Mouse (Mus musculus): ENCODE measurements around the gene Use1. TPM values are rescaled to one million over a fixed set of nuclear protein-coding genes. Genes with fewer than 3 reads are reported as not detected.
A peak's percentile ranks its signal among the peaks of the same experiment; 100 is the strongest.

The Use1 gene
- polyA plus RNA-seq, 1 experiment from 2014 or later, result 77.2 TPM

DNA sequence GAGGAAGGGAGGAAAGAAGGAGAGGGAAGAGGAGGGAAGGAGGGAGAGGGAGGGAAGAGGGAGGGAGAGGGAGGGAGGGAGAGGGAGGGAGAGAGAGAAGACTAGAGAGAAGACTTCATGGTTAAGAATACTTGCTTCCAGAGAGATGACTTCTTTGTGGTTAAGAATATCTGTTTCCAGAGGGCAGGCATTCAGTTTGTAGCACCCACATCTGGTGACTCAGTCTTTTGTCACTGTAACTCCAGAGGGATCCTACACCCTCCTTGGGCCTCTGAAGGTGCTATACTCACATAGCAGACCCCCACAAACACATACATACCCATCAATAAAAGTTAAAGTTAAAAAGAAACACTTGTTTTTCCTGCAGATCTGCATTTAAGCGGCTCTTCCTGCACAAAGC, 15.1 kb upstream of the Use1 start:
- no peak for ATAC-seq (replicated peaks; ENCODE audit: extremely low read depth, insufficient read depth, low FRiP score)
- H3K9ac ChIP-seq (ENCODE audit: low read length), result no peak overlapping the region
- H3K4me1 ChIP-seq (ENCODE audit: control insufficient read depth, insufficient read depth, low read length), result peaks cover 3% of the 10 kb centered on the region; the same call in 1 of the 2 replicates
- H3K4me3 ChIP-seq (ENCODE audit: low read length), result no peak overlapping the region
- WGBS, result 94% methylated on average over 1 of the region's 1 CpGs
- no peak overlapping the region for H3K4me2 ChIP-seq (ENCODE audit: low read depth, low read length)
- H3K9me3 ChIP-seq (replicated peaks; ENCODE audit: control insufficient read depth, low read length), result no peaks in the 10 kb centered on the region
- H3K36me3 ChIP-seq (ENCODE audit: control insufficient read depth, insufficient read depth), result peaks cover 71% of the 10 kb centered on the region
- no peak overlapping the region for H3K27ac ChIP-seq (ENCODE audit: low read length)
- no peaks in the 10 kb centered on the region for H3K27me3 ChIP-seq (ENCODE audit: control insufficient read depth, insufficient read depth, low read length)

DNA sequence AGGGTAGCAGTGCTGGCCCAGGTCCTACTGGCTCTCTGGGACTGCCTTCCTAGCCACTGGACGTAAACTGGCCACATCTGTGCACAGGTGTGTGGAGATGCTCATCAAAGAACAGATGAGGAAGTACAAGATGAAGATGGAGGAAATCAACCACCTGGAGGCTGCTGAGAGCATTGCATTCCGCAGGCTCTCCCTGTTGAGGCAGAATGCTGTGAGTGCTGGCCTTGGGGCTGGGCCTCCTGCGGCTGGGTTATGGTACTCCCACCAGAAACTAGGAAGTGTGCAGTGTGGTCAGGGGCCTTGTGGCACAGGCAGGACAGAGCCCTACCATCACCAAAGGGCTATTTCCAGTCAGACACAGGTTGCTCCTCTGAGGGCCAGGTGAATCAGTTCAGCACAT, 8.6 kb upstream of the Use1 start:
- no peak for ATAC-seq (replicated peaks; ENCODE audit: extremely low read depth, insufficient read depth, low FRiP score)
- Histone ChIP-seq H3K9me3 (replicated peaks; ENCODE audit: control insufficient read depth, low read length) (no peaks in the 10 kb centered on the region), H3K4me1 (ENCODE audit: control insufficient read depth, insufficient read depth, low read length) (no peaks in the 10 kb centered on the region), H3K36me3 (ENCODE audit: control insufficient read depth, insufficient read depth) (peaks cover 48% of the 10 kb centered on the region), H3K9ac (ENCODE audit: low read length) (no peak overlapping the region), H3K27me3 (ENCODE audit: control insufficient read depth, insufficient read depth, low read length) (no peaks in the 10 kb centered on the region), H3K4me3 (ENCODE audit: low read length) (no peak overlapping the region), H3K4me2 (ENCODE audit: low read depth, low read length) (no peak overlapping the region), H3K27ac (ENCODE audit: low read length) (no peak overlapping the region)
- WGBS, result 86% methylated on average over 3 of the region's 3 CpGs

DNA sequence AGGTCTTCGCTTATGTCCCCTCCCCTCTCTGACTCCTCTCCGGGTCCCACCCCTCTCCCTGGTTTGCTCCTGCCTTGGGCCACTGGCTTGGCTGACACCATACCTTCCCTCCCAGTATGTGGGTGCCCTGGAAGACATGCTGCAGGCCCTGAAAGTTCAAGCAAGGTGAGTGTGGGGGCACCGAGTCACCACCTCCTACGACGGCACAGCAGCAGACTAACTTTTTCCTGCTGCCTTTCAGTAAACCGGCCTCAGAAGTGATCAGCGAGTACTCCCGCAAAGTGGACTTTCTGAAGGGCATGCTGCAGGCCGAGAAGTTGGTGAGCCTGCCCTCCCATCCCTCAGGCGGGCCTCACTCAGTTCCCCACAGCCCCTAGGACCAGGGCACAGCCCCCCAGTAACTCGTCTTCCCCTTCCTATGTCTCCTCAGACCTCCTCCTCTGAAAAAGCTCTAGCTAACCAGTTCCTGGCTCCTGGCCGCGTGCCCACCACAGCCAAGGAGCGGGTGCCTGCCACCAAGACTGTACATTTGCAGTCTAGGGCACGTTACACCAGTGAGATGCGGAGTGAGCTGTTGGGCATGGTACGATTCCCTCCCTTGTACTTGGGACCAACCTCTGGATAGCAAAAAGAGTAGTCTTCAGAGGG, 1.0 kb downstream of the Use1 start:
- H3K4me2 ChIP-seq (ENCODE audit: low read depth, low read length), result peak overlapping the region; percentile 95
- H3K36me3 ChIP-seq (ENCODE audit: control insufficient read depth, insufficient read depth), result peaks cover 3% of the 10 kb centered on the region; the same call in 1 of the 2 replicates
- no peak for ATAC-seq (replicated peaks; ENCODE audit: extremely low read depth, insufficient read depth, low FRiP score)
- 31% methylated on average over 17 of the region's 17 CpGs for WGBS
- H3K27me3 ChIP-seq (ENCODE audit: control insufficient read depth, insufficient read depth, low read length), result no peaks in the 10 kb centered on the region
- peak overlapping the region; percentile 78 for H3K4me3 ChIP-seq (ENCODE audit: low read length)
- peak overlapping the region; percentile 82 for H3K9ac ChIP-seq (ENCODE audit: low read length)
- peaks cover 21% of the 10 kb centered on the region for H3K4me1 ChIP-seq (ENCODE audit: control insufficient read depth, insufficient read depth, low read length)
- H3K27ac ChIP-seq (ENCODE audit: low read length), result peak overlapping the region; percentile 93
- no peaks in the 10 kb centered on the region for H3K9me3 ChIP-seq (replicated peaks; ENCODE audit: control insufficient read depth, low read length)

DNA sequence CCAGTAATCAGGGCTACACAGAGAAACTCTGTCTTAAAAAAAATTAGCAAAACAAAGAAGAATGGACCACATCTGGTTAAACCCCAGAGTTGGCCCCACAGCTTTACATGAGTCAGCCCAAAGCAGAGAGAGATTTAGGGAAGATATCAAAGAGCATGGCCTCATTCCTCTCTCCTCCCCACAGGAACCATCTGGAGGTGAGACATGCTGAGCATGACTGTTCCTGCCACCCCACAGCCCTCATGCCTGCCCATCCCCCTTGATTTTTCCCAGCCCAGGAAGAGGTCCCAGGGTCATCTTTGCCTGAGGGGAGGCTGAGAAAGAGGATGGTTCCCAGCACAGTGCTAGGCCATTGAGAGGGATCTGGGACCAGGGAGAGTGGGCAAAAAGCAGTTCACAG, 1.7 kb downstream of the Use1 start:
- Histone ChIP-seq H3K4me2 (ENCODE audit: low read depth, low read length) (peak overlapping the region; percentile 95; the same call in 1 of the 2 replicates), H3K27ac (ENCODE audit: low read length) (no peak overlapping the region; the same call in 1 of the 2 replicates), H3K36me3 (ENCODE audit: control insufficient read depth, insufficient read depth) (peaks cover 3% of the 10 kb centered on the region; the same call in 1 of the 2 replicates), H3K27me3 (ENCODE audit: control insufficient read depth, insufficient read depth, low read length) (no peaks in the 10 kb centered on the region), H3K9ac (ENCODE audit: low read length) (peak overlapping the region; percentile 82; the same call in 1 of the 2 replicates), H3K4me1 (ENCODE audit: control insufficient read depth, insufficient read depth, low read length) (peaks cover 21% of the 10 kb centered on the region), H3K9me3 (replicated peaks; ENCODE audit: control insufficient read depth, low read length) (no peaks in the 10 kb centered on the region), H3K4me3 (ENCODE audit: low read length) (no peak overlapping the region)
- ATAC-seq (replicated peaks; ENCODE audit: extremely low read depth, insufficient read depth, low FRiP score), result no peak

DNA sequence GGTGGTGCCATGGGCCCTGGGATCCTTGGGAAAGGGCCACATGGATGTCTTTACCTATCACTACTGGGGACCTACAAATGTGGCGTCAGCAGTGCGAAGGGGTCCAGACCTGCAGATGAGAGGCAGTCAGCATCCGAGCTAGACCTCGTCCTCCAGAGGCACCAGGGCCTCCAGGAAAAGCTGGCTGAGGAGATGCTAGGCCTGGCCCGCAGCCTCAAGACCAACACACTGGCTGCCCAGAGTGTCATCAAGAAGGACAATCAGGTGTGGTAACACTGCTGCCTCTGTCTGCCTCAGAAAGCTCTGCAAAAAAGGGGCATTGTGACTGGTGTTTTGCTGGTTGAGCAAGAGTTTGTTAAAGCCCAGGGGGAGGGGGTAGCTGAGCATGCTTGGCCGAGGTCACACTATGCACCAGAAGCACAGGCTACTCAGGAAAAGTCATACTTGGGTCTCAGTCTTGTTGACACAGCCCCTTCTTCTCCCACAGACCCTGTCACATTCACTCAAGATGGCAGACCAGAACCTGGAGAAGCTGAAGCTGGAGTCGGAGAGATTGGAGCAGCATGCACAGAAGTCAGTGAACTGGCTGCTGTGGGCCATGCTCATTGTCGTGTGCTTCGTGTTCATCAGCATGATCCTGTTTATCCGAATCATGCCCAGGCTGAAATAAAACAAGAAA, 2.5 kb downstream of the Use1 start:
- Histone ChIP-seq H3K36me3 (ENCODE audit: control insufficient read depth, insufficient read depth) (peaks cover 10% of the 10 kb centered on the region), H3K27me3 (ENCODE audit: control insufficient read depth, insufficient read depth, low read length) (no peaks in the 10 kb centered on the region), H3K4me1 (ENCODE audit: control insufficient read depth, insufficient read depth, low read length) (peaks cover 21% of the 10 kb centered on the region), H3K4me3 (ENCODE audit: low read length) (no peak overlapping the region), H3K4me2 (ENCODE audit: low read depth, low read length) (no peak overlapping the region), H3K27ac (ENCODE audit: low read length) (no peak overlapping the region), H3K9me3 (replicated peaks; ENCODE audit: control insufficient read depth, low read length) (no peaks in the 10 kb centered on the region), H3K9ac (ENCODE audit: low read length) (no peak overlapping the region)
- 94% methylated on average over 10 of the region's 10 CpGs for WGBS
- no peak for ATAC-seq (replicated peaks; ENCODE audit: extremely low read depth, insufficient read depth, low FRiP score)

DNA sequence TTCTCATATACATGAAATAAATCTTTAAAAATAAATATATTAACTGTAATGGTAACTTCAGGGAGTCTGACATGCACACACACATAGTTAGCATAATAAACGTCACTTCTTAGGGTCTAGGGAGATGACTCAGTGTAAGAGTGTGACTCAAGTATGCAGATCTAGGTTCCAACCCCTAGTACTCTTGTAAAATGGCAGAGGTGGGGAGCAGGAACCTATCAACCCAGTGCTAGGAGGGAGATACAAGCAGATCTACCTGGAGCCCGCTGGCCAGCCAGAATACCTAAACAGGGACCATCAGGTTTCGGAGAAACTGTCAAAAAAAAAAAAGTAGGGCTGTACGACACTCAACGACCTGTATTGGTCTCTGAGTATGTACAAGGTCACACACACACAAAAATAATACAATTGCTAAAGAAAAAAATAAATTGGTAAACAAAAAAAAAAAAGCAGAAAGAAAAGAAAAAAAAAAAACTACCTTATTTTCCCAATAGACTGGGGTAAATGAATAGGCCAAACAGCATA, 4.1 kb downstream of the Use1 start:
- peaks cover 28% of the 10 kb centered on the region for H3K4me1 ChIP-seq (ENCODE audit: control insufficient read depth, insufficient read depth, low read length)
- no peaks in the 10 kb centered on the region for H3K27me3 ChIP-seq (ENCODE audit: control insufficient read depth, insufficient read depth, low read length)
- peak overlapping the region; percentile 66 for H3K4me2 ChIP-seq (ENCODE audit: low read depth, low read length)
- WGBS, result 15% methylated on average over 5 of the region's 5 CpGs
- peaks cover 16% of the 10 kb centered on the region for H3K36me3 ChIP-seq (ENCODE audit: control insufficient read depth, insufficient read depth)
- H3K27ac ChIP-seq (ENCODE audit: low read length), result peak overlapping the region; percentile 90
- H3K9ac ChIP-seq (ENCODE audit: low read length), result peak overlapping the region; percentile 85
- ATAC-seq (replicated peaks; ENCODE audit: extremely low read depth, insufficient read depth, low FRiP score), result no peak
- peak overlapping the region; percentile 87 for H3K4me3 ChIP-seq (ENCODE audit: low read length)
- no peaks in the 10 kb centered on the region for H3K9me3 ChIP-seq (replicated peaks; ENCODE audit: control insufficient read depth, low read length)

DNA sequence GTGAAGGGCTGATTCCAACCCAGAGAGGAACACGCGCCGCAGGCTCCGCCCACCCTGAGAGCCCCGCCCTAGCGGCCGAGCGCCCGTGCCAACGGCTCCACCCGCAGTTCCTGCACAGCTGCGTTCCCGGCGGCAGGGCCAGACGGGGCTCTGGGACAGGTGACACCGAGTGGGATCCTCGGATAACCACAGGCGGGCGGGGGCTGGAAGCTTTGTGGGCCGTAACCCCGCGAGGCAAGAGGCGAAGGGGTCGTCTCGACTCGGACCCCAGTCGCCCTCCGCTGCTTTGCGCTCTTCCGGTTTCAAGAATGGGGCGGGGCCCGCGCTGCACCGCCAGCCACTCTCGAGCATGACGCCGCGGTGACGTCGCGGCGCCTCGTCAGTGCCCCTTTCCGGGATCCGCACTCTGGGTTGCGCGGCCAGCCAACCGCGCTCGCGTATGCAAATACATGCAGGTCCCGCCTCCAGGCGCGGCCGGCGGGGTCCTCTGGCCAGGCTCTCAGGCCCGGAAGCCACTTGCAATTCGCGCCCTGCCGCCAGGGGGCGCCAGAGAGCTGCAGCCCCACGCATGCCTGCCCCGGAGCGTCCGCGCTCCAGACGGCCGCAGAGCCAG, 4.7 kb downstream of the Use1 start, which contains the start of gene Ocel1:
Ocel1 (plus strand) TSS at position 63 of the 613 bp plus-strand sequence.
- H3K4me3 ChIP-seq (ENCODE audit: low read length), result peak within 1 kb of the TSS; percentile 87
- 1% methylated on average over 67 of the region's 68 CpGs for WGBS
- H3K9ac ChIP-seq (ENCODE audit: low read length), result peak within 1 kb of the TSS; percentile 85
- ATAC-seq (replicated peaks; ENCODE audit: extremely low read depth, insufficient read depth, low FRiP score), result peak; percentile 85
- no peaks in the 10 kb centered on the region for H3K27me3 ChIP-seq (ENCODE audit: control insufficient read depth, insufficient read depth, low read length)
- H3K9me3 ChIP-seq (replicated peaks; ENCODE audit: control insufficient read depth, low read length), result no peaks in the 10 kb centered on the region
- peak within 1 kb of the TSS; percentile 90 for H3K27ac ChIP-seq (ENCODE audit: low read length)
- H3K4me2 ChIP-seq (ENCODE audit: low read depth, low read length), result peak within 1 kb of the TSS; percentile 66
- H3K4me1 ChIP-seq (ENCODE audit: control insufficient read depth, insufficient read depth, low read length), result peaks cover 32% of the 10 kb centered on the region
- H3K36me3 ChIP-seq (ENCODE audit: control insufficient read depth, insufficient read depth), result peaks cover 16% of the 10 kb centered on the region

DNA sequence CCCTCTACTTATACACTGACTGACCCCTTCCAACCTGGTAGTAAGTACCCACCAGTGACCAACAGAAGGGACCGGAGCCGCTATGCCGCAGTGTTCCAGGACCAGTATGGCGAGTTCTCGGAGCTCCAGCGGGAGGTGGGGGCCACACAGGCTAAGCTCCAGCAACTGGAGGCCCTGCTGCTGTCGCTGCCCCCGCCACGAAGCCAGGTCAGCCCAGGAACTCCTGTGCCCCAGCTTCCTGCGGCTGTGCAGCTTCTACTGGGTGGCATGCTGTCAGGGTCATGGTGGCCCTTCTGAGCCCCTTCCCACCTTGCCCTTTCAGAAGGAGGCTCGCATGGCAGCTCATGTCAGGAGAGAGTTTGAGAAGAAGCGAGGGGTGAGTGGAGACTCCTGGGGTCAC, 5.8 kb downstream of the Use1 start:
- Histone ChIP-seq H3K4me2 (ENCODE audit: low read depth, low read length) (no peak overlapping the region), H3K4me3 (ENCODE audit: low read length) (no peak overlapping the region), H3K9me3 (replicated peaks; ENCODE audit: control insufficient read depth, low read length) (no peaks in the 10 kb centered on the region), H3K36me3 (ENCODE audit: control insufficient read depth, insufficient read depth) (peaks cover 16% of the 10 kb centered on the region), H3K9ac (ENCODE audit: low read length) (no peak overlapping the region), H3K4me1 (ENCODE audit: control insufficient read depth, insufficient read depth, low read length) (peaks cover 36% of the 10 kb centered on the region), H3K27ac (ENCODE audit: low read length) (no peak overlapping the region), H3K27me3 (ENCODE audit: control insufficient read depth, insufficient read depth, low read length) (no peaks in the 10 kb centered on the region)
- no peak for ATAC-seq (replicated peaks; ENCODE audit: extremely low read depth, insufficient read depth, low FRiP score)
- 88% methylated on average over 12 of the region's 12 CpGs for whole genome bisulfite sequencing

DNA sequence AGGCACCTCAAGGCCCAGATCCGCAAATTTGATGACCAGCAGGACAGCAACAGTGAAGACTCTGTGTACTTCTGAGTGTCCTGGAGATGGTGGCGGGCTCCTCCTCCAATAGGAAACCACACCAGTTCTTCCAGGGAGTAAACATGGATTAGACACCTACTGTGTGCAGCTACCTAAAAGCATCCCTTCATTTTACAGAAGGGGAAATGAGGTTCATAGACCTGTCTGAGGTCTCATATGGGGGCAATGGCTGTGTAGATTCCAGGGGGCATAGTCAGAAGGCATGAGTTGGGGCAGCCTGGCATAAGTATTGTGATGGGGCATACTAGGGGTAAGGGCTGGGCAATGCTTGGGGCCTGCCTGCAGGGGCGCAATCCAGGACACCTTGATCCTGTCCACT, 6.4 kb downstream of the Use1 start:
- Histone ChIP-seq H3K27me3 (ENCODE audit: control insufficient read depth, insufficient read depth, low read length) (no peaks in the 10 kb centered on the region), H3K4me3 (ENCODE audit: low read length) (no peak overlapping the region), H3K4me2 (ENCODE audit: low read depth, low read length) (no peak overlapping the region), H3K9ac (ENCODE audit: low read length) (no peak overlapping the region), H3K9me3 (replicated peaks; ENCODE audit: control insufficient read depth, low read length) (no peaks in the 10 kb centered on the region), H3K4me1 (ENCODE audit: control insufficient read depth, insufficient read depth, low read length) (peaks cover 31% of the 10 kb centered on the region), H3K36me3 (ENCODE audit: control insufficient read depth, insufficient read depth) (peaks cover 21% of the 10 kb centered on the region), H3K27ac (ENCODE audit: low read length) (no peak overlapping the region)
- WGBS, result 92% methylated on average over 3 of the region's 3 CpGs
- ATAC-seq (replicated peaks; ENCODE audit: extremely low read depth, insufficient read depth, low FRiP score), result no peak
